Mouse (Mus musculus) brain, embryonic 14.5 days (tissue): Measurements from ENCODE around the gene Slit2.
A peak's percentile ranks its signal among the peaks of the same experiment; 100 is the strongest.

Experiments used
- CTCF ChIP-seq: fragments of 200-500 bp; IDR thresholded peaks from 2 replicates; pipeline ENCODE4 v1.5.1; 2012; ENCODE audit warnings: inconsistent platforms, mild to moderate bottlenecking, moderate library complexity, borderline replicate concordance; ENCODE audit not compliant: insufficient read depth, insufficient read length; ENCODE audit errors: extremely low read depth
- POLR2A ChIP-seq: fragments of 200-500 bp; IDR thresholded peaks from 2 replicates; pipeline ENCODE4 v1.6.1; 2012; ENCODE audit warnings: mild to moderate bottlenecking, inconsistent platforms, borderline replicate concordance; ENCODE audit not compliant: poor library complexity, insufficient read depth, insufficient read length, severe bottlenecking; ENCODE audit errors: extremely low read depth

DNA sequence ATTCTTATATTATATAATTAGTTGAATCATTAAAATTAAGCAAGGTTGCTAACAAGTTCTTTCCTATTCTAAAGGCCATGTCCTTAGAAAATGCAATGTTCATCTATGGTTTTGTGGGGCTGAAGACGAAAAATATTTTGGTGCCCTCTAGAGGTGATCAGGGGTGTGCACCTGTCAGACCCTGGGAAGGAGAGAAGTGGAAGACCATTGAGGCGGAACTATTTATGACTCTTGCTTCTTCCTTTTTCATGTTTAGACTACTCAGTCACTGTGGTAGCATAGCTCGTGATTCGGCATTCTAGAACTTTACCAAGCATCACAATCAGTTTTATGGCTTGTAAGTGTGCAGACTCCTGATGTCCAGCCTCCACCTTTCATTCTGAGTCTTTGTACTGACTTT is 3.6 kb upstream of the Slit2 start:
- TF ChIP-seq CTCF (peak; percentile 67), POLR2A (no peak)
